Mouse (Mus musculus) embryo, embryonic 9.5 days (tissue): Measurements from ENCODE around the gene Tspan31.
"Not testable (repeated sequence)": the region's sequence is repeated elsewhere in the genome, so short reads cannot be mapped to it uniquely, and the experiment has no call there.

Experiments
- DNase-seq: peaks from one replicate; pipeline ENCODE4 v3.0.0-alpha.2; 2017; ENCODE audit errors: extremely low spot score

The Tspan31 gene

GRCm38 (mm10) chr10:127063913-127064870, 5.9 kb downstream of the Tspan31 start:
- DNase-seq = peak; percentile 52

- DNase-seq = peak; percentile 100
These were observed 6.7 kb downstream of the Tspan31 start, which contains the start of gene Cdk4 for GRCm38 (mm10) chr10:127063239-127063872. Gene Cdk4, plus strand, starts transcription at chr10:127063534.

GRCm38 (mm10) chr10:127062503-127062902, 7.6 kb downstream of the Tspan31 start:
- no peak for DNase-seq

GRCm38 (mm10) chr10:127062101-127062500, 8.0 kb downstream of the Tspan31 start:
- DNase-seq = not testable (repeated sequence)

GRCm38 (mm10) chr10:127061513-127061912, 8.6 kb downstream of the Tspan31 start:
- no peak for DNase-seq

GRCm38 (mm10) chr10:127061085-127061484, 9.0 kb downstream of the Tspan31 start:
- DNase-seq = no peak

- DNase-seq = peak; percentile 72
These were observed 9.8 kb downstream of the Tspan31 start, which contains the start of gene March9 for GRCm38 (mm10) chr10:127059968-127060916. Gene March9, minus strand, starts transcription at chr10:127060184.

- DNase-seq = peak; percentile 56
These were observed 10.7 kb downstream of the Tspan31 start for GRCm38 (mm10) chr10:127059174-127059967.

GRCm38 (mm10) chr10:127058708-127059107, 11.4 kb downstream of the Tspan31 start:
- DNase-seq = peak; percentile 10

GRCm38 (mm10) chr10:127058161-127058560, 11.9 kb downstream of the Tspan31 start:
- peak; percentile 87 for DNase-seq

GRCm38 (mm10) chr10:127056490-127056889, 13.6 kb downstream of the Tspan31 start:
- DNase-seq = no peak

GRCm38 (mm10) chr10:127055406-127055805, 14.7 kb downstream of the Tspan31 start:
- no peak for DNase-seq

GRCm38 (mm10) chr10:127054646-127055045, 15.4 kb downstream of the Tspan31 start:
- no peak for DNase-seq

GRCm38 (mm10) chr10:127050119-127050474, 20.0 kb downstream of the Tspan31 start:
- no peak for DNase-seq

- no peak for DNase-seq
These were observed 20.5 kb downstream of the Tspan31 start for GRCm38 (mm10) chr10:127049395-127050118.

- DNase-seq = no peak
These were observed 21.3 kb downstream of the Tspan31 start for GRCm38 (mm10) chr10:127048608-127049394.

- no peak for DNase-seq
These were observed 22.1 kb downstream of the Tspan31 start, which contains the start of gene Cyp27b1 for GRCm38 (mm10) chr10:127047954-127048353. Gene Cyp27b1, plus strand, starts transcription at chr10:127048250.

GRCm38 (mm10) chr10:127043187-127043586, 26.9 kb downstream of the Tspan31 start:
- no peak for DNase-seq

- DNase-seq = no peak
These were observed 27.5 kb downstream of the Tspan31 start for GRCm38 (mm10) chr10:127042468-127043115.
